Mouse (Mus musculus) gastrocnemius, postnatal 36 days (tissue): Measurements from ENCODE around the gene Nipbl. TPM values are rescaled to one million over a fixed set of nuclear protein-coding genes. Genes with fewer than 3 reads are reported as not detected.

Source experiments
- DNase-seq, 2 experiments: peaks; one replicate each; pipeline ENCODE4 v3.0.0; 2022
- intact Hi-C: fragments of 180-260 bp; cut with DNase I; formaldehyde crosslinking; loops from one replicate; pipeline ENCODE4 v1.15.1; 2025
- total RNA-seq, 2 experiments: library from RNA; stranded (reverse); gene quantifications; 2 replicates each; pipeline ENCODE4 v1.2.3; 2021

Gene Nipbl
- total RNA-seq, 2 experiments from 2014 or later, result 17.5 to 20.8 TPM

- intact Hi-C loops, result no loop called here
- DNase-seq, result no peak
These were observed 11.7 kb downstream of the Nipbl start for GRCm38 (mm10) chr15:8432534-8432933.

DNA sequence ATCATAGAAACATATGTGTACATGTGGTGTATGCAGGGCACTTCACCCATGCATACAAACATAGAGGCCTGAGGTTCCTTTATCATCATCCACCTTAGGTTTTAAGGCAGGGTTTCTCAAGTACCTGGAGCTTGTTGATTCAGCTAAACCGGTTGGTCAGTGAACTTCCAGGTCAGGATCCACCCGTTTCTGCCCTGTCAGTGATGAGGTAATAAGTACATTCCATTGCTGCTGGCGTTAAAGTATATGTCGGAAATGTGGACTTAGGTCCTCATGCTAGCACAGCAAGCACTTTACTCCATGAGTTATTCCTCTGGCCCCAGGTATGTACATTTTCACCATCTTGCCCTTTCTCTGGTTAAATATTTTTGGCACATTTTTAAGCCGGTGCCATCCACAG is 14.8 kb downstream of the Nipbl start:
- intact Hi-C loops, result loop anchor here (5.0 kb wide), 1 partner anchor 42 kb away; no protein-coding TSS in a partner anchor
- DNase-seq, result no peak

DNA sequence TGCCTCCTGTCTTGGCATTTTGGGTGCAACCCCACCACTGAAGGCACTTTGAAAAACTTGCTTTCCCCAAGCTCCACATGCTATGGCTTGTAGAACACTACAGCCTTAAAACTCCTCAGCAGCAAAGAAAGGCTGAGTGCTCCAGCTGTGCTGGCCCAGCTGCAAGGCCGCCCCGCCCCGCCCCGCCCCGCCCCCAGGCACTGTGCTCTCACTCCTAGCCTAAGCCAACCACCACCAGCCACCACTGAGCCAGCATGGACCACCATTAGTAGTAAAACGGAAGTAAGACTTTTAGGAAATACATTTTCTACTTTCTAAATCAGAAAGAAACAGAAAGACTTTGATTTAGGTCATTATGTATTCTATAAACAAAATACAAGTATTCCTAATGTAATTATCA is 23.4 kb downstream of the Nipbl start:
- DNase-seq, result no peak
- intact Hi-C loops, result no loop called here

GRCm38 (mm10) chr15:8416500-8417138 is 27.6 kb downstream of the Nipbl start:
- DNase-seq, result no peak
- intact Hi-C loops, result no loop called here

- intact Hi-C loops, result no loop called here
- DNase-seq, result no peak
These were observed 30.9 kb downstream of the Nipbl start for GRCm38 (mm10) chr15:8413356-8413755.

DNA sequence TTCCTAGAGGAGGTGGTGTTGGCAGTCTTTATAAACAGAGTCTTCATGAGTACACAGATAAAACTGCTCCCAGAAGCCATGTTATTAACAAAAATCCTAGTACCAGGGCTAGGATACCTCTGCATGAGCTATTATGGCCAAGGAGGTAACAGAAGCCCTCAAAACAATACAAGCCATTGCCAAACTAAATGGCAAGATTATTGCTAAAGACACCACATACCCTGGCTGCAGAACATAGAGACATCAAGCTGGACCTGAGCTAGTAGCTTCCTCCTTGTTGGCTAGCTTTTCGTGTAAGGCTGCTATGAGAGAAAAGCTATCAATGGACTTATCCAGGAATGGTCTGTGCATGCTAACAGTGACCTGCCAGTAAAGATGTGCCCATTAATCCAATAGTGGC is 32.4 kb downstream of the Nipbl start:
- DNase-seq, result no peak
- intact Hi-C loops, result no loop called here

DNA sequence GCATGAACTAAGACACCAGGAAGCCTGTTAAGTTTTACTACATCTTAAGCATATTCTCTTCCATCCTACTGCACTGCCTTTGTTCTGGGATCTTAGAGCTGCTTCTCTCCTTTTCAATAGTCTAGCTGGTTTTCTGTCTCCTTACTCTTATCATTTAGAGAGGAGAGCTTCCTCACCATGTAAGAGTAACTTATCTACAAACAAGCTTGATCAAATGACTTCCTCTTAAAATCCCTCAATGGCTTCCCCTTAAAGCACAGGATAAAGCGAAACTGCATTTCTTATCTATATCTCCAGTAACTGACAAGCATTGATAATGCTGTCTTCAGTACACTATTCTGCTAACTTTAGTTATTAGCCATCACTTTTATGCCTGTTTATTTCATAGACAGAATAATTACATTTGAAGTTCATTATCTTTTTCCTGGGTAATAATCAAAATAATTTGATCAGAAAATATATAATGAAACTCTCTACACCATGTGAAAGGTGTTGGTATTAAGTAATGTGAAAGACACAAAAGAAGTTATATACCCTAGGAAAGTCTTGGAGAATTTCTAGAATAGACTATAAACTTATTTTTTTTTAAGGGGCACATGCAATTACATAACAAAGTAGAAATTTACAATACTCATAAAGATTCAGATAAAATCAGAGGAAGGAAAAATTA is 33.0 kb downstream of the Nipbl start:
- intact Hi-C loops, result no loop called here
- DNase-seq, result no peak

- no peak for DNase-seq
- intact Hi-C loops, result no loop called here
These were observed 37.2 kb downstream of the Nipbl start for GRCm38 (mm10) chr15:8407082-8407481.

- DNase-seq, result no peak
- intact Hi-C loops, result no loop called here
These were observed 38.0 kb downstream of the Nipbl start for GRCm38 (mm10) chr15:8406219-8406618.

- DNase-seq, result no peak
- intact Hi-C loops, result no loop called here
These were observed 41.7 kb downstream of the Nipbl start for GRCm38 (mm10) chr15:8402591-8402990.

DNA sequence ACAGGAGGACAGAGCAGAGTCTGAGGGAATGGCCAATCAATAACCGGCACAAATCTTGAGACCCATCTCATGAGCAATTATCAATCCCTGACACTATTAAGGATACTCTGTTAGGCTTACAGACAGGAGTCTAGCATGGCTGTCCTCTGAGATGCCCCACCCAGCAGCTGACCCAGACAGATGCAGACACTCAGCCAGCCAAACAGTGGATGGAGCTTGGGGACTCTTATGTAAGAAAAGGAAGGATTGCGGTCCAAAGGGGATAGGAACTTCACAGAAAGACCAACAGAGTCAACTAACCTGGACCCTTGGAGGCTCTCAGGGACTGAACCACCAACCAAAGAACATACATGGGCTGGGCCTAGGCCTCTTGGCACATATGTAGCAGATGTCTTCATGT is 42.7 kb downstream of the Nipbl start:
- intact Hi-C loops, result no loop called here
- peak; percentile 7 to 21 for DNase-seq

DNA sequence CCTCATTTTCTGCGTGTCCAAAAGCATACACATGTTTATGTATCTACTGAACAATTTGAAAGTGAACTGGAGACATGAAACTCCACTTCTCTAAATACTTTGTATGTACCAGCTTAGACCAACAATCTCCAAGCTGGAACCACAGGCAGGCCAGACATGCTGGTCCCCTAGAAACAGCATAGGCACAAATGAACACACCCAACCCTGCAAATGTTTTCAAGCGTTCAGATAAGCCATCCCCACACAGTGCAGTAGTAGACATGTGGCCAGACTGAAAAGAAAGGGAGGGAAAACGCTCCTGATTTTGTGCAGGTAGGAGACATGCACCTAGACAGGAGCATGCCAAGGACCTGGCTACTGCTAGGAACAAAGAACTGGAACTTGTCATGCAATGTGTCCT is 52.5 kb downstream of the Nipbl start:
- intact Hi-C loops, result no loop called here
- no peak for DNase-seq

DNA sequence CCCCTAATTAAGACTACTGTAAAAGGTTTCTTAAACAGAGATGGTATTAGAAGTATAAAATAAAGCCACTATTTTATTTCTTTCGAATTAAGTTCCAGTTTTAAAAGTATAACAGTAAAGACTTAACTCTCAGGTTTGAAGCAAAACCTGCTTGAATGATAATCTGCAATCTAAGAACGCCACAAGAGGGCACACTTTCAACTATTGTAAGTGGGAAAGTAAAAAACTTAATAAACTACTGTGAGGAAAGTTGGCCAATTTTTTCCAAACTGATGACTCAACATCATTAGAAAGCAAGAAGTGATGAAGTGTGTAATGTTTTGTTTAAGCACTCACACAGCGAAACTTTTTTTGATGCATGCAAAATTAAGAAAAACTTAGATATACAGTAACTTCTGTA is 62.0 kb downstream of the Nipbl start:
- intact Hi-C loops, result loop anchor here (5.0 kb wide), 2 partner anchors 65 to 195 kb away; no protein-coding TSS in a partner anchor

DNA sequence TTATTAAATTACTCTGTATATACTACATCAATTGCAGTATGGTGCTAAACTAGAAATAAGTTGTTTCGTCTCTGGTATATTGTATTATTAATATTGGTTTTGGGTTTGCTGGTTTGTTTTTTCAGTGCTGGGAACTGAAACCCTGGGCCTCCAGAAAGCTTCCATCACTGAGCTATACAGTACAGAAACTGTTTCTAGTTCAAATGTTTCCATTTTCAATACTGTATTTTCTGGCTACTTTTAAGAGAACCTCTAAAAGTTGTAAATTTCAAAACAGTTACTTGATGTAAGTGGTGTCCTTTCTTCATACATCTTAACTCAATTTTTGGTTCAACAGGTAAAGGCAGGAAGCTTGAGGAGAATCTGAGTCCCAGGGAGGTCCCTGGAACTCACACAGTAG is 68.6 kb downstream of the Nipbl start:
- intact Hi-C loops, result no loop called here

More for the DNA sequence above, 62.0 kb downstream of the Nipbl start:
- DNase-seq, result no peak

GRCm38 (mm10) chr15:8374724-8375123 is 69.5 kb downstream of the Nipbl start:
- no peak for DNase-seq
- intact Hi-C loops, result no loop called here

More for the DNA sequence above, 68.6 kb downstream of the Nipbl start:
- DNase-seq, result no peak

DNA sequence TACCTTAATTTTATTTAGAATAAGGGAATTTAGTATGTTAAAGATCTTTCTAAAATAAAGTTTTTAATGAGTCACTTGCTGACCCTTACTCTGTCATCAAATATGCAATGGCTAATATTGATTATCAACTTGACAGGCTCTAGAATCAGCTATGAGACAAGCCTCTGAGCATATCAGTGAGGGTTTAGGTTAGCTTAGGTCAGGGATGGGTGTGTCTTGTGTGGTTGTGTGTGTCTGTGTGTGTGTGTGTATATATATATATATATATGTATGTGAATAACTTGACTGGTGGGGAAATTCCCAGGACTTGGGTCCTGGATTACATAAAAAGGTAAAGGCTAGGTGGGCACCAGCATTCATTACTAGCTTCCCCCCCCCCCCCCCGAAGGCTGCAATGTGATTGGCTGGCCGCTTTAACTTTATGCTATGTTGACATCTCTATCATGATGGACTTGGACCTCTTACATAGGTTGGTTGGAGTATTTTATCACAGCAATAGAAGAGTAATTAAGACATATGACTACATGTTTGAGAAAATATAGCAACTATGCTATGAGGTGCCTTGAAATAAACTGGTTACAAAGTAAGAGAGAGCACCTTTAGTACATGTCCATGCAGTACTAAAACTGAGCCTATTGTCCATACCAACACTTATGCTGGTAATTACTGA is 97.0 kb downstream of the Nipbl start:
- intact Hi-C loops, result no loop called here
- no peak for DNase-seq

DNA sequence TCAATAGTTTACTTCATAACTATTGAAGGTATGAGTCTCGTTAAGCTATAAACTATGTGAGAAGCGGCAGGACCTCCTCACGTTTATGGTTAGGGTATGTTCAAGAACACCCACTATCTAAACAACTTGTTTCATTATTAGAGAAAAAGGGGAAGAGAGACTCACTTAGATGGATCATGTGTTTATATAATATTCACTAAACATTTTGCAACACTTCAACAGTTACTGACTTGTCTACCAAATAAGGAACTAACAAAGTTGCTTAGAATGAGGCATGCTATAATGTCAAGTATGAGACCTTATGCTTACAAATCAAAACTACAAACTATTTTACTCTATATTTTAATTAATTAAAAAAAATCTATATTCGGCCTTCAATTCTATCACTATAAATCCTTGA is 103.7 kb downstream of the Nipbl start:
- DNase-seq, result no peak
- intact Hi-C loops, result no loop called here

- intact Hi-C loops, result loop anchor here (5.0 to 10.0 kb wide), 2 partner anchors 34 to 187 kb away; no protein-coding TSS in a partner anchor
These were observed 112.7 kb downstream of the Nipbl start for GRCm38 (mm10) chr15:8331547-8331946.

GRCm38 (mm10) chr15:8325629-8326028 is 118.6 kb downstream of the Nipbl start:
- intact Hi-C loops, result no loop called here
- no peak for DNase-seq

More at GRCm38 (mm10) chr15:8331547-8331946, 112.7 kb downstream of the Nipbl start:
- DNase-seq, result no peak

- no peak for DNase-seq
- intact Hi-C loops, result no loop called here
These were observed 119.4 kb downstream of the Nipbl start for GRCm38 (mm10) chr15:8324833-8325232.

DNA sequence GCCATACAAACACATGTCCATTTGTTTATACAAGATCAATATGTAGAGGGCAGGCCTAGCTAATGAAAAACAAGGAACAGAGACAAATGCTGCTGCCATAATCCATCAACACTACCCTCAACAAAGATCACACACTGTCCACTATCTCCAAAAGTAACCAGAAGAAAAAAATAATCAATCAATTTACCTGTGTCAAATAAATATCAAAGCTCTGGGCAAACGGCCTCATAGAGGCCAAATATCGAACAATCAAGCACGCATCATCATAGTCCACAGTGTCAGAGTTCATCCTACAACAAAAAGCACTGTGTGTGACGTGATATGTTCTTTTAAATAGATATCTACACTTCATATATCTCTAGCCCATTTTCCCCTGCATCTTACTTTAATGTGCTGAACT is 120.2 kb downstream of the Nipbl start:
- intact Hi-C loops, result no loop called here
- DNase-seq, result no peak

DNA sequence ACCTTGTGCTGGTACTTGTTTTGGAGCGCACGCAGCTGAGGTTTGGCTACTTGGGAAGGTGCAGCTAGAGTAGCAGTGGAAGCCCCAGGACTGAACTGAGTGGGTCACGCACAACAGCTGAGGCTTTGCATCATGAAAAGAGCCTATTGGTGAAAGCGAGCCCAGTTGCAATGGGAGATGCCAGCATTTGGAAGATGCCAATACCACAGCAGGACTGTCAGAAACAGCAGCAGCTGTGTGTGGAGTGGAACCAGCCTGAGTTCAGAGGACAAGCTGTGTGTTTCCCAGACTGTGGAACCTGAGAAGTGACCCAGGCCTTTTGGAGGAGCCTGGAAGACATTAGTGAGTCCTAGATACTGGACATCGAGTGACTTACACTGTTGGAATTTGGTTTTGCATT is 122.8 kb downstream of the Nipbl start:
- intact Hi-C loops, result no loop called here

More for the DNA sequence above, 122.8 kb downstream of the Nipbl start:
- DNase-seq, result peak; percentile 17
